Mouse (Mus musculus) embryo, embryonic 10 days (tissue): ENCODE results near the gene Myl4.
A peak's percentile ranks its signal among the peaks of the same experiment; 100 is the strongest.

ENCODE experiments used
- DNase-seq: peaks from one replicate; pipeline ENCODE4 v3.0.0-alpha.2; 2015; ENCODE audit warnings: low spot score

The Myl4 gene

GRCm38 (mm10) chr11:104607491-104608245 lies 57.2 kb downstream of the Myl4 start, which contains the start of gene Itgb3:
Itgb3 (plus strand) TSS chr11:104608000.
- DNase-seq = peak; percentile 78

- DNase-seq = no peak
Measured at GRCm38 (mm10) chr11:104608249-104608920, 57.9 kb downstream of the Myl4 start.

GRCm38 (mm10) chr11:104609033-104609684 lies 58.7 kb downstream of the Myl4 start:
- DNase-seq = no peak

GRCm38 (mm10) chr11:104609733-104610132 lies 59.3 kb downstream of the Myl4 start:
- no peak for DNase-seq

GRCm38 (mm10) chr11:104611579-104612151 lies 61.2 kb downstream of the Myl4 start:
- DNase-seq = no peak

- DNase-seq = no peak
Measured at GRCm38 (mm10) chr11:104613551-104613950, 63.1 kb downstream of the Myl4 start.

- DNase-seq = no peak
Measured at GRCm38 (mm10) chr11:104614130-104614529, 63.7 kb downstream of the Myl4 start.

- DNase-seq = no peak
Measured at GRCm38 (mm10) chr11:104616182-104616581, 65.7 kb downstream of the Myl4 start.

- no peak for DNase-seq
Measured at GRCm38 (mm10) chr11:104618638-104619076, 68.2 kb downstream of the Myl4 start.

GRCm38 (mm10) chr11:104619084-104620022 lies 68.9 kb downstream of the Myl4 start:
- peak; percentile 58 for DNase-seq

GRCm38 (mm10) chr11:104622040-104622962 lies 71.8 kb downstream of the Myl4 start:
- DNase-seq = no peak

GRCm38 (mm10) chr11:104624791-104625391 lies 74.4 kb downstream of the Myl4 start:
- peak; percentile 54 for DNase-seq

GRCm38 (mm10) chr11:104625453-104626402 lies 75.3 kb downstream of the Myl4 start:
- DNase-seq = peak; percentile 81

GRCm38 (mm10) chr11:104626635-104627034 lies 76.2 kb downstream of the Myl4 start:
- DNase-seq = no peak

GRCm38 (mm10) chr11:104627616-104628301 lies 77.3 kb downstream of the Myl4 start:
- DNase-seq = no peak

GRCm38 (mm10) chr11:104628566-104628965 lies 78.1 kb downstream of the Myl4 start:
- DNase-seq = no peak

GRCm38 (mm10) chr11:104630185-104630835 lies 79.8 kb downstream of the Myl4 start:
- DNase-seq = no peak
